Mouse (Mus musculus) limb, embryonic 13.5 days (tissue): ENCODE data around the gene Insig2. TPM values are rescaled to one million over a fixed set of nuclear protein-coding genes. Genes with fewer than 3 reads are reported as not detected.

ENCODE experiments used
- ATAC-seq: fragments of 200-750 bp; cut with Nextera tagmentation; 2 replicates; pipeline ENCODE4 v1.8.0; 2017; ENCODE audit warnings: low read depth, moderate number of reproducible peaks, moderate TSS enrichment; ENCODE audit not compliant: low FRiP score
- H3K27ac ChIP-seq: fragments of 300-500 bp; sonication (generic); 2 replicates; pipeline ENCODE4 v1.5.1; 2015; ENCODE audit warnings: inconsistent platforms, mild to moderate bottlenecking, moderate library complexity
- H3K27me3 ChIP-seq: fragments of 300-500 bp; sonication (generic); 2 replicates; pipeline ENCODE4 v1.6.1; 2015; ENCODE audit warnings: mild to moderate bottlenecking, inconsistent platforms
- H3K36me3 ChIP-seq: fragments of 300-500 bp; sonication (generic); 2 replicates; pipeline ENCODE4 v1.6.1; 2015; ENCODE audit warnings: inconsistent platforms, mild to moderate bottlenecking, moderate library complexity
- H3K4me1 ChIP-seq: fragments of 300-500 bp; sonication (generic); 2 replicates; pipeline ENCODE4 v1.6.1; 2015; ENCODE audit warnings: inconsistent platforms
- H3K4me2 ChIP-seq: fragments of 300-500 bp; sonication (generic); replicated peaks from 2 replicates; pipeline ENCODE4 v1.6.1; 2015; ENCODE audit warnings: inconsistent platforms, mild to moderate bottlenecking, moderate library complexity
- H3K4me3 ChIP-seq: fragments of 300-500 bp; sonication (generic); 2 replicates; pipeline ENCODE4 v1.5.1; 2015; ENCODE audit warnings: moderate library complexity, mild to moderate bottlenecking, inconsistent platforms
- H3K9ac ChIP-seq: fragments of 300-500 bp; sonication (generic); 2 replicates; pipeline ENCODE4 v1.6.1; 2015; ENCODE audit warnings: mild to moderate bottlenecking, inconsistent platforms
- H3K9me3 ChIP-seq: fragments of 300-500 bp; sonication (generic); 2 replicates; pipeline ENCODE4 v1.6.1; 2016; ENCODE audit warnings: inconsistent platforms
- WGBS: fragments of 180-500 bp; shearing (Covaris S2); methylation state at CpG from one replicate; pipeline ENCODE4 v1.1.7; 2015; 5-methylcytosine and 5-hydroxymethylcytosine counted together
- polyA plus RNA-seq: library from polyadenylated mRNA; unstranded; fragments of >200 nt; fragmentation: Nextera tagmentation; extraction: Ambion mirVana; gene quantifications from 2 replicates; pipeline ENCODE4 v1.2.1, GENCODE M21; 2015

Gene Insig2
- polyA plus RNA-seq, 1 experiment from 2014 or later = 30.6 TPM

DNA sequence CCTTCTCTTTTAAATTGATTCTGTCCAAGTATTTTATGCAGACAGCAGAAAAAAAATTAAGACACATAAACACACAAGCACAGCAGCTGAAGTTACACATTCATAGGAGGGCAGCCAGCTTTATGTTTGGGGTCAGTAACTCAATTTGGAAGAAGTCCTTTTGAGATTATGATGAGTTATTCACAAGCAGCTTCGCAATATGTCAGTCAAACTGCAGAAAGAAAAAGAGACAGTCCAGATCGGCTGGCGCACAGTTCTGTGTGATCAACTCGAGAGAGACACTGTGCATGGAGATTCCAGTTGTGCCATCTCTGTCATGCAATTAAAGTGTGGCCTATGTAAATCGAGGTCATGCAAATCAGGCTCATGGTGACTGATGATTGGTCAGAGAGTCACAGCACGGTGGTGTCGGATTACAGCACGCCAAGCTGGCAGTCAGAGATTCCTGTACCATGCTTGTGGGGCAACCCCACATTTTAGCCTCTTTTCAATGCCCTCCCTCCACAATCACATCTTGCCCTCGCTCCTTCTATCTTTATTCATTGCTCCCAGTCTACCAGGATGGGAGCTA lies 72.1 kb downstream of the Insig2 start:
- Histone ChIP-seq H3K36me3 (no peaks in the 10 kb centered on the region), H3K4me1 (no peaks in the 10 kb centered on the region), H3K27me3 (no peaks in the 10 kb centered on the region), H3K4me3 (no peak overlapping the region), H3K4me2 (no peak overlapping the region), H3K9me3 (no peaks in the 10 kb centered on the region), H3K27ac (no peak overlapping the region), H3K9ac (no peak overlapping the region)
- 66% methylated on average over 9 of the region's 9 CpGs for WGBS
- ATAC-seq = no peak

Other genes starting within 250 kb of the Insig2 start
- gene Ccdc93, start 98.5 kb upstream of the Insig2 start, polyA plus RNA-seq = 12.6 and 16.3 TPM in 2 replicates
- gene Htr5b, start 195.9 kb upstream of the Insig2 start, polyA plus RNA-seq = 0.38 and 0.47 TPM in 2 replicates
- gene Ddx18, start 235.4 kb upstream of the Insig2 start, polyA plus RNA-seq = 75.9 and 77.0 TPM in 2 replicates